Mouse (Mus musculus): Measurements from ENCODE around the gene Mipep.
A peak's percentile ranks its signal among the peaks of the same experiment; 100 is the strongest.

The Mipep gene

DNA sequence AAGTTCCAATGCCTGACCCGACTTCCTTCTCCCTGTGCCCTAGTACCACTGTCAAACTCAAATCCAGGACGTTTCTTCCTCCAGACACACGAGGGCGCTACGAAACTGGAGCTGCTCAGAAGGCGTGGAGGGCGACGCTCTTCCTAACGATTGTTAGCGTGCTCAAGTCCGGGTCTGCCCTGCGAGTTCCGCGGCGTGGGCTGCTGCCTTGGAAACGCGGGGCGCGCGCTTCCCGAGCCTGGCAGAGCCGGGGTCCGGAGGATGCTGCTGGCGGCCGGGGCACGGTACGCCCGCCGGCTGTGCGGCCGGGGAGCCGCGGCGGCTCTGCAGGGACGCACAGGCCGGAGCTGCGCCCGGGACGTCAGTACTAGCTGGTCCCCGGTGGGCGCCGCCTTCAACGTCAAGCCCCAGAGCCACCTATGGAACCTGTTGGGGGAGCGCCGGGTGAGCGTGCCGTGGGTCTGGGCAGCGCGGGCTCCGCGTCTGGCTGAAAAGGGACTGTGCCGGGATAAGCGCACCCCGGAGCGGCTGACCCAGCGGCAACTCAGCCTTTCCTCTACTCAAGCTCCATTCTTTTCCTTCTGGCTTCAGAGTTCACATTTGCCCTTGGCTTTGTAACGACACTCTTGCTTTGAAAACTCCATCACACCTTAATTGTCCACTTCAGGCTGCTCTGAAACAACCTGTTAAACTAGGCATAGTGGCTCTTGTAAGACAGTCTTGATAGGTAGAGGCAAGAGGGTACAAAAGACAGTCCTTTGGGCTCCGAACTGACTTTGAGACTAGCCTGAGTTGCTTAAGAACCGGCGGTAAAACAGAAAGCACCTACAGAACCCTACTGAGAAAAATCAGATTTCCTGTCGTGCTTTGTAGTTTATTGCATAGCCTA lies at the start of gene Mipep:
TSS of gene Mipep (plus strand) at position 147 of the 889 bp plus-strand sequence.
- DNase-seq, result peak; percentile 86 to 91

GRCm38 (mm10) chr14:60735206-60735605 lies 49.2 kb upstream of the Mipep start:
- DNase-seq, result peak; percentile 31 to 48

DNA sequence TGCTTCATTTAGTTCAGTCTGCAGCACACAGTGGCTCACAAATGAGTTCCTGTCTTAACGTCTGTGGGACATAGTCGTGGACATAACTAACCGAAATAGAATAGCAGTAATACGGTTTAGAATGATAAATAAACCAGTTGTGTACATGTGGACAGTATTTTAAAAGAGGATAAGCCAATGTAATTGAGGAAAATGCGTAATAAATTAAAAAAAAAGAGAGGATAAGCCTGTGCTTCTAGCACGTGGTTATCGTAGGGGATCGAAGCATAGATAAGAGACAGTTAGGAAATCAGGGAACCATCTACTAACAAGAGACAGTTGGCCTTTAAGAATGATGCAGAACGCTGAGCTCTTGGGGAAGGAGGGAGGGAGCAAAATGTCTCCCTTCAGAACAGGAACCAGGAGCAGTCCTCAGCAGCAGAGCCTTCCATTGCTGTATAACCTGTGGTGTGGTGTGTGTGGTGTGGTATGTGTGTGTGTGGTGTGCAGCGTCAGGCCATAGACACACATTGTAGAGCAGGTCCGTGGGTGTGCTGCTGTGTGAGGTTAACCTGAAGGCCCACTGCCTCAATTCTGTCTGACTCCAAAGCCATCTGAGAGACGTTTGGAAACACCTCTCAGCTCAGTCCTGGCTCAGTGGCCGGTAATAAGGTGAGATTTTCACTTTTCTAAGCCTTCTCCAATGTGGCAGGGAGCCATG lies 48.4 kb upstream of the Mipep start:
- DNase-seq, result no peak

GRCm38 (mm10) chr14:60736591-60737192 lies 47.7 kb upstream of the Mipep start:
- DNase-seq, result no peak

DNA sequence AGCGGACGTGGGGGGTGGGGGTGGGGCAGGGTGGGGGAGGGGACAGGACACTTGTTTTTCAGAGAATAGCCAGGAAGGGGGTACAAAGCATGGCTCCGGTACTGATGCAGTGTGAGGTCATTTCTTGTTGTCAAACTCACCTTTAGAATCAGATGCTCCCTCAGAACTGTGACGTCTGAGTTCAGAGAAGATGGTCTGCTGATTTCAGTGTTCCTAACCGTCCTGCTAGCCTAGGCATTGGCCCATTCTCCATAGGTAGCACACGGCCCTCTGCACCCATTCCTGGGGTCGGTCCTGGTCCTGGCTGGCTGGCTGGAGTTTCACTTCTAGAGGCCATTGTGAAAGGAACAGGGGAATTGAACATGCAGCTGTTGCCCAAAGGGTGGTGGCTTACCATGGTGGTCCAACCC lies 47.2 kb upstream of the Mipep start:
- no peak for DNase-seq

DNA sequence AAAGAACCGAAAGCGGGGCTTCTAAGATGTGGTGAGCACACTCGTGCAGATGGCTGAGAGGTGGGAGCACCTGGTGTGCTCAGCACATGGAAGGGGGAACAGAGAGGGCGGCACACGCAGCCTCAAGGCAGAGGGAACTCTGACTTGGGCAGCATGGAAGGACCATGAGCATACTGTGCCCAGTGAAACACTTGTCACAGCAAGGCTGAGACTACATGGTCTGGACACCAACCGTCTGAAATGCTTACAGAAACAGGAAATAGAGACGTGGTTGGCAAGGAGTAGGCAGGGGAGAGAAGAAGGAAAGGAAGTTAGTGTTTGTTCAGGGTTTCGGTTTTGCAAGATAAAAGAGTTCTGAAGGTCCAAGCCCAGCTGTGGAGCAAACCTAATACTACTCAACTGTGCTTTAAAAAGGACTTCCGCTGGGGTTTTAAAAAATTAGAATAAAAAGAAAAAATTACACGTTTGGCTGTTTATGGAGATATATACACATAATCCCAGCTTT lies 45.9 kb upstream of the Mipep start:
- no peak for DNase-seq

- no peak for DNase-seq
These were observed 45.2 kb upstream of the Mipep start for GRCm38 (mm10) chr14:60739155-60739554.

DNA sequence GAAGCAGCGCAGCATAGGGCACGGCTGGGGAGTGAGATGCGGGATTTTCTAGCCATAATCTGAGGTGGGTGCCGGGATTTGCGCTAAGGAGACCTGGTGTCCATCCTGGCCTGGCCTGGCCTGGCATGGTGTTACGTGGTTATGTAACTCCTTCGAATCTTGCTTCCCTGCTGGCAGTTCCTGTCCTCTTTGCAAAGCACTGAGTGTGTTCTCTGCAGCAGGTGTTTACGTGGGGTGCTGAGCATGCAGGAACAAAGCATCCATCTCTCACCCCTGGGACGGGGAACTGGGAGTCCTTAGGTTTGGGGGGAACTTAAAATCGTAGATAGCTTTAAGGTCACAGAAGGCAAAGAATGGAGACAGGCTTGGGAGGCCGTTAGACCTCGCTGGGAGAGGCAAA lies 44.8 kb upstream of the Mipep start:
- DNase-seq, result peak; percentile 42 to 44

DNA sequence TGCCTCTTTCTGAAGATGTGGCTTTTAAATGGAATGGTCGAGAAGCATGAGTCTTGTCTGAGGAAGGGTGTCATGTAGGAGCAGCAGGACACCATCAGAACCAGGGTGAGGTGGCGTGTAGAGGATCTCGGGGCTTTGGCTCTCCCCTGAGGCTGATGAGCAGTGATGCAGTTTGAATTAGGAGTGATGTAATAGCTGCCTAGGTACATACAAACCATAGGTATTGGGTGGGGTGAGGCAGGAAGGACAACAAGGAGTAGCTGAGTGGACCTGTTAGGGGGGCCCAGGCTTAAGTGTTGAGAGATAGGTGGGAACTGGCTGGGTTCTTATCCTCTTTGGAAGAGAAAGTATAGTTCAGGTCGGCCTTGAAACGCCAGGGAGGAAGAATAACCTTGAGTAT lies 43.9 kb upstream of the Mipep start:
- DNase-seq, result no peak

- peak in 1 of 2 experiments; percentile 36 for DNase-seq
These were observed 43.3 kb upstream of the Mipep start for GRCm38 (mm10) chr14:60741033-60741432.

DNA sequence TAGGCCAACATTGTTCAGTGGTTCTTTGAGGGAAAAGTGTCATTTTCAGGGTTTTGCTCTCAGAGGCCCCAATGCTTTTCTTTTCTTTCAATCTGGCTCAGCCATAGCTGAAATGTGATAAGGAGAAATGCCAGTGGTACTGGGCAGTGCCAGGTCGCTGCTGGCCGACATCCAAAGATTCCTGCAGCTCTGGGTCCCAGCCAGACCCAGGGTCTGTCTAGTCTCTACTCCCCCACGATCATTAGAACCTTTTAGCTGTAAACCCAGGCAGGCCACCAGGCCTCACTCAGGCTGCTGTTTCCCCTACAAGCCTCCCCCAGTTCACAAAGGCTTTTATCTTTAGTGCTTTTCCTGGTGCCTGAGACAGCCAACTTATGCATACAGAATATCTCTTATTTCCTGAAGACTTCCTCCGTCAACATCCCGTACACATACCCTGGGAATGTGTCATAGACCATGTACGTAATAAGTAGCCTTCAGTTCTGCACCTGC lies 42.8 kb upstream of the Mipep start:
- peak; percentile 77 to 78 for DNase-seq

DNA sequence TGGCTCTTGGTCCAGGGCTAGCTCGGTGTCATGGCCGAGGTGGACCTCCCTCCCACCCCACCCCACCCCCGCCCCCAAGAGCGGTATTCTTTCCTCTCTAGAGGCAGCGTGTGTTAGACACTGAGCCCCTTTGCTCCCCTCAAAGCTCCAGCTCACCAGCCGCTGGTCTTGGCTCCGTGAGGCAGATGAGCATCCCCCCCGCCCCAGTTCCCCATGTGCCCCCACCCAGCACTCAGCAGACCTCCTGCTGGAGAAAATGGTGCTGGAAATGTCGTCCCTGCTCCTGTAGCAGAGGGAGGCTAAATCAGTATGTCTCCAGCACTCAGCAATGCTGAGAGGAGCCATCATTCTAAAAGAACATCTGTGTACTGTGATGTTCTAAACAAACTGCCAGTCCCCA lies 40.7 kb upstream of the Mipep start:
- no peak for DNase-seq

GRCm38 (mm10) chr14:60745201-60745600 lies 39.2 kb upstream of the Mipep start:
- no peak for DNase-seq

DNA sequence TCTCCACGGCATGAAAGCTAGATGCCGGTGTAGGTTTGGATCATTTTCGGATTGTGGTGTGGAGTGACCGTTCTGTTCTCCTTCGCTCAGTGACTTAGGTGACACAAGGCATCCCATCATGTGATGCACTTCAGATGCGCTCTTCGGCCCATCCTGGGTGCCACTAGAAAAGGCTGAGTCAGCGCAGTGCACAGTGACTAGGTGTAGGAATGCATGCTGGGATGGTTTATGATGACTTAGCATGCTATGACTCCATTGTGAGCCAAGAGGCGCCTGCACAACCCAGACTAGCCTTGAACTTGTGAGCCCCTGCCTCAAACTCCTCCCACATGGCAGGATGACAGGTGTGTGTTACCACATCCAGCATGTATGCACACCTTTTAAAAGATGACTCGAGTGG lies 38.2 kb upstream of the Mipep start:
- DNase-seq, result no peak

- DNase-seq, result no peak
These were observed 37.1 kb upstream of the Mipep start for GRCm38 (mm10) chr14:60747154-60747870.

- DNase-seq, result no peak
These were observed 34.5 kb upstream of the Mipep start for GRCm38 (mm10) chr14:60749880-60750279.

DNA sequence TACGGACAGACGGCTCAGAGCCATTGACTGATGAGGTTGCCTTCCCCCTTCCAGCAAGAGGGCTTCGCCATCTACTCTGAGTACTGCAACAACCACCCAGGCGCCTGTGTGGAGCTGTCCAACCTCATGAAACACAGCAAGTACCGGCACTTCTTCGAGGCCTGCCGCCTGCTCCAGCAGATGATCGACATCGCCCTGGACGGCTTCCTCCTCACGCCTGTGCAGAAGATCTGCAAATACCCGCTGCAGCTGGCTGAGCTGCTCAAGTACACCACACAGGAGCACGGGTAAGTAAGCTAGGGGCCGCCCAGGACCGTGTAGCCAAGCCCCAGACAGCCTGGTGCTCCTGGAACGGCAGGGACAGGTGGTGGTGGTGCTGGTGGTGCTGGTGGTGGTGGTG lies 32.8 kb upstream of the Mipep start:
- no peak for DNase-seq

DNA sequence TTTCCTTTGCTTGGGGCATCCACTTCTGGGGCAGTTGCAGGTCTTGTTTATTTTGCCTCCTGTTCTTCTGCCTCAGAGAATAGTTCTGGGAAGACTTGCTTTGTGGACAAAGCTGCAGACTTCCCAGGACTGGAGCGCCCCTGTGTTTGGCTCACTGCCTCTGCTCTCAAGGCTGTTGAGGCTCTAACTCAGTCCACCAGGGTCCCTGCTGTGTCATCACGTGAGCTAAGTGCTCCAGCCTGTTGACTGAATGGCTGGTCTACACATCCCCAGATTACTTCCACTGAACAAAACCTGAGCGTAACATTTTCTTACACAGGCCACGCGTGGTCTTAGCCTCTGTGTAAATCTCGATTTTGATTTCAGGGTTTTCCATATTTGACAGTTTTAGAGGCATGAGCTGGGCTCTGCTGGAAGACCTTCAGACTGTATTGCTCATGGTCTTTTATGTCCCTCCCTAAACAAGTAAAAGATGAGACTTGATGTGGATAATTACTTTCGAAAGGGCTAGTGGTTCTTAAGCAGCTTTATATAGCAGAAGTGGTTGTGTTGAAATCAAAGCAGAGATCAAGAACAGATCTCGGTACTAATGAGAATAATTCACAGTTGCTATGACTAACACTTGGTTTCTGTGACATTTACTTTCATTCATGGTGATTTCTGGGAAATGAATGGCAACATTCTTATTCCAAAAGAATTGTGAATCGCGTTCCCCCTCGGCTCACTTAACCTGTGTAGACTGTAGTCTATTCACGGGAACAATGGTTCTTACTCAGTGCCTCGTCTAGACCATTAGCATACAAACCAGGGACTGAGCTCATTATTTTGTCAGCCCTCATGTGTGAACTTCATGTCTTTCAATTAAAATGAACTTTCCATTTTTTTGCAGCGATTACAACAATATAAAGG lies 31.2 kb upstream of the Mipep start:
- no peak for DNase-seq

GRCm38 (mm10) chr14:60753801-60754126 lies 30.6 kb upstream of the Mipep start:
- no peak for DNase-seq

GRCm38 (mm10) chr14:60754656-60755055 lies 29.7 kb upstream of the Mipep start:
- DNase-seq, result no peak

DNA sequence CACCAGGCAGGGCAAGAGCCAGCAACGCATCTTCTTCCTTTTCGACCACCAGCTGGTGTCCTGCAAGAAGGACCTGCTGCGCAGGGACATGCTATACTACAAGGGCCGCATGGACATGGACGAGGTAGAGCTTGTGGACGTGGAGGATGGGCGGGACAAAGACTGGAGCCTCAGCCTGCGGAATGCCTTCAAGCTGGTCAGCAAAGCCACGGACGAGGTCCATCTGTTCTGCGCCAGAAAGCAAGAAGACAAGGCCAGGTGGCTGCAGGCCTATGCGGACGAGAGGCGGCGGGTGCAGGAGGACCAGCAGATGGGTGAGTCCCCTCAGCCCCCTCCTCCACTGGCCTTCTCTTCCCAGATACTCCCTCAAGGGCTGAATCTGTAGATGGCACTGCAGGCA lies 28.1 kb upstream of the Mipep start:
- peak; percentile 66 to 74 for DNase-seq

- DNase-seq, result no peak
These were observed 27.1 kb upstream of the Mipep start for GRCm38 (mm10) chr14:60757265-60757664.

All from cerebellum, postnatal 36 days (tissue).